Mouse (Mus musculus) CD8-positive naive resting alpha-beta T cell, adult 57 days (primary cell): ENCODE measurements around the gene Copg2. TPM values are rescaled to one million over a fixed set of nuclear protein-coding genes. Genes with fewer than 3 reads are reported as not detected.

Source experiments
- total RNA-seq: library from RNA; stranded (reverse); gene quantifications from one replicate; pipeline ENCODE4 v1.2.4, GENCODE M21; 2023

Gene Copg2
- total RNA-seq = 20.1 TPM

GRCm38 (mm10) chr6:30896195-30896985 lies at the start of gene Copg2:
Copg2 (minus strand) TSS chr6:30896794.

GRCm38 (mm10) chr6:30915473-30915872 lies 18.9 kb upstream of the Copg2 start, which contains the start of gene Tsga13:
Tsga13 (minus strand) TSS chr6:30915573.

GRCm38 (mm10) chr6:30723331-30723730 lies 173.3 kb downstream of the Copg2 start, which contains the start of gene Mest:
Mest (plus strand) TSS chr6:30723547.

Other genes starting within 250 kb of the Copg2 start
- 8.8 TPM for gene Cep41, start 203.0 kb downstream of the Copg2 start, total RNA-seq
- gene Mest, start 173.2 kb downstream of the Copg2 start, total RNA-seq = not detected
- 0.61 TPM for gene Tsga13, start 18.8 kb upstream of the Copg2 start, total RNA-seq
- not detected for gene Klf14, start 62.3 kb upstream of the Copg2 start, total RNA-seq